Mouse (Mus musculus): Measurements from ENCODE around the gene Rasgrp1. TPM values are rescaled to one million over a fixed set of nuclear protein-coding genes. Genes with fewer than 3 reads are reported as not detected.

The Rasgrp1 gene
- polyA plus RNA-seq, 1 experiment from 2014 or later = 4.8 TPM

- Histone ChIP-seq H3K27ac (ENCODE audit: low read length) (no peak overlapping the region), H3K4me3 (ENCODE audit: low read length) (no peak overlapping the region), H3K9me3 (replicated peaks; ENCODE audit: control insufficient read depth, low read length) (peaks cover 3% of the 10 kb centered on the region; the same call in 1 of the 2 replicates), H3K9ac (ENCODE audit: low read length) (no peak overlapping the region), H3K4me2 (ENCODE audit: low read depth, low read length) (no peak overlapping the region), H3K27me3 (ENCODE audit: control insufficient read depth, insufficient read depth, low read length) (no peaks in the 10 kb centered on the region), H3K4me1 (ENCODE audit: control insufficient read depth, insufficient read depth, low read length) (no peaks in the 10 kb centered on the region; the same call in 1 of the 2 replicates), H3K36me3 (ENCODE audit: control insufficient read depth, insufficient read depth) (no peaks in the 10 kb centered on the region)
- ATAC-seq (replicated peaks; ENCODE audit: extremely low read depth, insufficient read depth, low FRiP score) = no peak
- WGBS = 84% methylated on average over 5 of the region's 5 CpGs
Measured at GRCm38 (mm10) chr2:117313586-117314235, 29.1 kb downstream of the Rasgrp1 start.

- no peak overlapping the region for H3K4me2 ChIP-seq (ENCODE audit: low read depth, low read length)
- no peaks in the 10 kb centered on the region for H3K36me3 ChIP-seq (ENCODE audit: control insufficient read depth, insufficient read depth)
- H3K27ac ChIP-seq (ENCODE audit: low read length) = no peak overlapping the region
- H3K9ac ChIP-seq (ENCODE audit: low read length) = no peak overlapping the region
- H3K4me3 ChIP-seq (ENCODE audit: low read length) = no peak overlapping the region
- H3K27me3 ChIP-seq (ENCODE audit: control insufficient read depth, insufficient read depth, low read length) = no peaks in the 10 kb centered on the region
- 71% methylated on average over 7 of the region's 7 CpGs for WGBS
- peaks cover 3% of the 10 kb centered on the region; the same call in 1 of the 2 replicates for H3K9me3 ChIP-seq (replicated peaks; ENCODE audit: control insufficient read depth, low read length)
- ATAC-seq (replicated peaks; ENCODE audit: extremely low read depth, insufficient read depth, low FRiP score) = no peak
- no peaks in the 10 kb centered on the region; the same call in 1 of the 2 replicates for H3K4me1 ChIP-seq (ENCODE audit: control insufficient read depth, insufficient read depth, low read length)
Measured at GRCm38 (mm10) chr2:117312441-117312895, 30.3 kb downstream of the Rasgrp1 start.

- H3K9me3 ChIP-seq (replicated peaks; ENCODE audit: control insufficient read depth, low read length) = peaks cover 3% of the 10 kb centered on the region; the same call in 1 of the 2 replicates
- H3K36me3 ChIP-seq (ENCODE audit: control insufficient read depth, insufficient read depth) = no peaks in the 10 kb centered on the region
- H3K4me1 ChIP-seq (ENCODE audit: control insufficient read depth, insufficient read depth, low read length) = no peaks in the 10 kb centered on the region; the same call in 1 of the 2 replicates
- no peaks in the 10 kb centered on the region for H3K27me3 ChIP-seq (ENCODE audit: control insufficient read depth, insufficient read depth, low read length)
- no peak overlapping the region for H3K9ac ChIP-seq (ENCODE audit: low read length)
- no peak overlapping the region for H3K4me2 ChIP-seq (ENCODE audit: low read depth, low read length)
- 41% methylated on average over 2 of the region's 2 CpGs for WGBS
- no peak overlapping the region for H3K27ac ChIP-seq (ENCODE audit: low read length)
- ATAC-seq (replicated peaks; ENCODE audit: extremely low read depth, insufficient read depth, low FRiP score) = no peak
- H3K4me3 ChIP-seq (ENCODE audit: low read length) = no peak overlapping the region
Measured at GRCm38 (mm10) chr2:117312030-117312429, 30.8 kb downstream of the Rasgrp1 start.

GRCm38 (mm10) chr2:117311349-117311748 lies 31.5 kb downstream of the Rasgrp1 start:
- Histone ChIP-seq H3K27ac (ENCODE audit: low read length) (no peak overlapping the region), H3K4me1 (ENCODE audit: control insufficient read depth, insufficient read depth, low read length) (no peaks in the 10 kb centered on the region; the same call in 1 of the 2 replicates), H3K9me3 (replicated peaks; ENCODE audit: control insufficient read depth, low read length) (peaks cover 3% of the 10 kb centered on the region; the same call in 1 of the 2 replicates), H3K9ac (ENCODE audit: low read length) (no peak overlapping the region), H3K4me3 (ENCODE audit: low read length) (no peak overlapping the region), H3K36me3 (ENCODE audit: control insufficient read depth, insufficient read depth) (no peaks in the 10 kb centered on the region), H3K4me2 (ENCODE audit: low read depth, low read length) (no peak overlapping the region), H3K27me3 (ENCODE audit: control insufficient read depth, insufficient read depth, low read length) (no peaks in the 10 kb centered on the region)
- 46% methylated on average over 1 of the region's 1 CpGs for WGBS
- ATAC-seq (replicated peaks; ENCODE audit: extremely low read depth, insufficient read depth, low FRiP score) = no peak

- H3K4me3 ChIP-seq (ENCODE audit: low read length) = no peak overlapping the region
- no peaks in the 10 kb centered on the region for H3K36me3 ChIP-seq (ENCODE audit: control insufficient read depth, insufficient read depth)
- H3K27ac ChIP-seq (ENCODE audit: low read length) = no peak overlapping the region
- no peaks in the 10 kb centered on the region; the same call in 1 of the 2 replicates for H3K4me1 ChIP-seq (ENCODE audit: control insufficient read depth, insufficient read depth, low read length)
- H3K4me2 ChIP-seq (ENCODE audit: low read depth, low read length) = no peak overlapping the region
- H3K9ac ChIP-seq (ENCODE audit: low read length) = no peak overlapping the region
- ATAC-seq (replicated peaks; ENCODE audit: extremely low read depth, insufficient read depth, low FRiP score) = no peak
- no peaks in the 10 kb centered on the region for H3K27me3 ChIP-seq (ENCODE audit: control insufficient read depth, insufficient read depth, low read length)
- no peaks in the 10 kb centered on the region for H3K9me3 ChIP-seq (replicated peaks; ENCODE audit: control insufficient read depth, low read length)
- WGBS = 74% methylated on average over 2 of the region's 2 CpGs
Measured at GRCm38 (mm10) chr2:117309046-117309445, 33.8 kb downstream of the Rasgrp1 start.

- H3K4me1 ChIP-seq (ENCODE audit: control insufficient read depth, insufficient read depth, low read length) = no peaks in the 10 kb centered on the region; the same call in 1 of the 2 replicates
- no peaks in the 10 kb centered on the region for H3K9me3 ChIP-seq (replicated peaks; ENCODE audit: control insufficient read depth, low read length)
- H3K9ac ChIP-seq (ENCODE audit: low read length) = no peak overlapping the region
- no peak overlapping the region for H3K4me3 ChIP-seq (ENCODE audit: low read length)
- no peak overlapping the region for H3K27ac ChIP-seq (ENCODE audit: low read length)
- no peak overlapping the region for H3K4me2 ChIP-seq (ENCODE audit: low read depth, low read length)
- no peak for ATAC-seq (replicated peaks; ENCODE audit: extremely low read depth, insufficient read depth, low FRiP score)
- WGBS = 77% methylated on average over 3 of the region's 3 CpGs
- no peaks in the 10 kb centered on the region for H3K27me3 ChIP-seq (ENCODE audit: control insufficient read depth, insufficient read depth, low read length)
- H3K36me3 ChIP-seq (ENCODE audit: control insufficient read depth, insufficient read depth) = no peaks in the 10 kb centered on the region
Measured at GRCm38 (mm10) chr2:117307959-117308358, 34.8 kb downstream of the Rasgrp1 start.

GRCm38 (mm10) chr2:117304941-117305340 lies 37.9 kb downstream of the Rasgrp1 start:
- Histone ChIP-seq H3K9ac (ENCODE audit: low read length) (no peak overlapping the region), H3K27ac (ENCODE audit: low read length) (no peak overlapping the region), H3K36me3 (ENCODE audit: control insufficient read depth, insufficient read depth) (no peaks in the 10 kb centered on the region), H3K27me3 (ENCODE audit: control insufficient read depth, insufficient read depth, low read length) (no peaks in the 10 kb centered on the region), H3K9me3 (replicated peaks; ENCODE audit: control insufficient read depth, low read length) (no peaks in the 10 kb centered on the region), H3K4me3 (ENCODE audit: low read length) (no peak overlapping the region), H3K4me2 (ENCODE audit: low read depth, low read length) (no peak overlapping the region), H3K4me1 (ENCODE audit: control insufficient read depth, insufficient read depth, low read length) (no peaks in the 10 kb centered on the region)
- WGBS = 82% methylated on average over 5 of the region's 5 CpGs
- no peak for ATAC-seq (replicated peaks; ENCODE audit: extremely low read depth, insufficient read depth, low FRiP score)

GRCm38 (mm10) chr2:117303391-117304350 lies 39.1 kb downstream of the Rasgrp1 start:
- Histone ChIP-seq H3K36me3 (ENCODE audit: control insufficient read depth, insufficient read depth) (no peaks in the 10 kb centered on the region), H3K9ac (ENCODE audit: low read length) (no peak overlapping the region), H3K4me1 (ENCODE audit: control insufficient read depth, insufficient read depth, low read length) (no peaks in the 10 kb centered on the region), H3K9me3 (replicated peaks; ENCODE audit: control insufficient read depth, low read length) (no peaks in the 10 kb centered on the region), H3K27me3 (ENCODE audit: control insufficient read depth, insufficient read depth, low read length) (no peaks in the 10 kb centered on the region), H3K4me3 (ENCODE audit: low read length) (no peak overlapping the region), H3K4me2 (ENCODE audit: low read depth, low read length) (no peak overlapping the region), H3K27ac (ENCODE audit: low read length) (no peak overlapping the region)
- 87% methylated on average over 12 of the region's 12 CpGs for WGBS
- ATAC-seq (replicated peaks; ENCODE audit: extremely low read depth, insufficient read depth, low FRiP score) = no peak

Data from heart, embryonic 16.5 days (tissue).